Mouse (Mus musculus): ENCODE measurements around the gene Upf2. TPM values are rescaled to one million over a fixed set of nuclear protein-coding genes. Genes with fewer than 3 reads are reported as not detected.
"Not testable (repeated sequence)": the region's sequence is repeated elsewhere in the genome, so short reads cannot be mapped to it uniquely, and the experiment has no call there.

The Upf2 gene
- polyA plus RNA-seq, 1 experiment from 2014 or later: 4.5 TPM

DNA sequence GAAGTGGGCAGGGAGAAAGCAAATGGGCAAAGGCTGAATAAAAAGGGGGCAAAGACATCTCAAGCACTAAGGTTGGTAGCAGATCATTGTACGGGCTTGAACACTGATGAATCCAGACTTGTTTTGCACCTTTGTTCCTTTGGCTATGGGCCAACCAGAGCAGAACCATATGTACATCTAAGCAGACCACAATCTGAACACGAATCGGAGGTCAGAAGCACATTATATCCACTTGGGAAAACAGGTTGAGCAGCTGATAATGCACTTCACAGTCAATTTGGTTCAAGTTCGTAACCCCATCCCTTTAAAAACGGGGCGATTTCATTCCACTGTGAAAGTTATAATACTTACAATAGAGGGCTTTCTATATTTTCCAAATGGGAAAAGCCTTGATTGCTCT is 964 bp upstream of the Upf2 start:
- Histone ChIP-seq H3K9me3 (replicated peaks) (no peaks in the 10 kb centered on the region), H3K4me3 (replicated peaks) (peak overlapping the region; percentile 84), H3K4me1 (replicated peaks) (peaks cover 53% of the 10 kb centered on the region), H3K27me3 (no peaks in the 10 kb centered on the region), H3K36me3 (no peaks in the 10 kb centered on the region), H3K9ac (peak overlapping the region; percentile 94), H3K4me2 (peak overlapping the region; percentile 76), H3K27ac (peak overlapping the region; percentile 77)
- 6% methylated on average over 6 of the region's 6 CpGs for WGBS (ENCODE audit: insufficient replicate concordance)
- no peak for DNase-seq
- no peak for ATAC-seq (ENCODE audit: low read depth)

GRCm38 (mm10) chr2:5951621-5952211 is 447 bp downstream of the Upf2 start:
- peak overlapping the region; percentile 75 for H3K4me2 ChIP-seq
- H3K27ac ChIP-seq: peak overlapping the region; percentile 87
- no peaks in the 10 kb centered on the region for H3K36me3 ChIP-seq
- H3K9me3 ChIP-seq (replicated peaks): no peaks in the 10 kb centered on the region
- peak overlapping the region; percentile 94 for H3K9ac ChIP-seq
- ATAC-seq (ENCODE audit: low read depth) (peak; percentile 64), DNase-seq (no peak)
- no peaks in the 10 kb centered on the region for H3K27me3 ChIP-seq
- WGBS (ENCODE audit: insufficient replicate concordance): 0% methylated on average over 44 of the region's 46 CpGs
- peak overlapping the region; percentile 84 for H3K4me3 ChIP-seq (replicated peaks)
- peaks cover 43% of the 10 kb centered on the region for H3K4me1 ChIP-seq (replicated peaks)

- Histone ChIP-seq H3K27ac (no peak overlapping the region), H3K36me3 (peaks cover 47% of the 10 kb centered on the region), H3K9me3 (replicated peaks) (no peaks in the 10 kb centered on the region), H3K27me3 (no peaks in the 10 kb centered on the region), H3K4me2 (no peak overlapping the region), H3K4me1 (replicated peaks) (peaks cover 21% of the 10 kb centered on the region), H3K4me3 (replicated peaks) (no peak overlapping the region), H3K9ac (no peak overlapping the region)
- DNase-seq (no peak), ATAC-seq (ENCODE audit: low read depth) (no peak)
- WGBS (ENCODE audit: insufficient replicate concordance): 91% methylated on average over 9 of the region's 9 CpGs
Observed at GRCm38 (mm10) chr2:5957705-5958104, 6.4 kb downstream of the Upf2 start.

GRCm38 (mm10) chr2:5962265-5962664 is 11.0 kb downstream of the Upf2 start:
- peaks cover 5% of the 10 kb centered on the region; the same call in 1 of the 2 replicates for H3K4me1 ChIP-seq (replicated peaks)
- H3K27ac ChIP-seq: no peak overlapping the region
- H3K4me3 ChIP-seq (replicated peaks): no peak overlapping the region
- H3K36me3 ChIP-seq: peaks cover 63% of the 10 kb centered on the region
- DNase-seq: no peak
- 80% methylated on average over 2 of the region's 2 CpGs for WGBS (ENCODE audit: insufficient replicate concordance)
- no peak overlapping the region for H3K4me2 ChIP-seq
- ATAC-seq (ENCODE audit: low read depth): no peak
- H3K9ac ChIP-seq: no peak overlapping the region
- no peaks in the 10 kb centered on the region for H3K9me3 ChIP-seq (replicated peaks)
- H3K27me3 ChIP-seq: no peaks in the 10 kb centered on the region

DNA sequence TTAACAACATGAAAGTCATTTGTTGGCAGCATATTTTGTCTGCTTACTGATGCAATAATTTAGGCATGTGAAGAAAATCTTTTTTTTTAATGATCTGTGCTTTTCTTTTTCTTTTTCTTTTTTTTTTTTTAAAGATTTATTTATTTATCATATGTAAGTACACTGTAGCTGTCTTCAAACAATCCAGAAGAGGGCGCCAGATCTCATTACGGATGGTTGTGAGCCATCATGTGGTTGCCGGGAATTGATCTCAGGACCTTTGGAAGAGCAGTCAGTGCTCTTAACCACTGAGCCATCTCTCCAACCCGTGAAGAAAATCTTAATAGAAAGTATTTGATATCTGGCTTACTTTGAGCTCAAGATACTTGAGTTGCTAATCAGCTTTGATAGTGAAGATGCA is 12.5 kb downstream of the Upf2 start:
- H3K4me3 ChIP-seq (replicated peaks); DNase-seq; H3K9me3 ChIP-seq (replicated peaks); H3K4me2 ChIP-seq; H3K27me3 ChIP-seq; ATAC-seq (ENCODE audit: low read depth); H3K9ac ChIP-seq; H3K27ac ChIP-seq; H3K4me1 ChIP-seq (replicated peaks): not testable (repeated sequence)
- WGBS (ENCODE audit: insufficient replicate concordance): 72% methylated on average over 4 of the region's 4 CpGs
- H3K36me3 ChIP-seq: peaks cover 48% of the 10 kb centered on the region

GRCm38 (mm10) chr2:5965972-5966371 is 14.7 kb downstream of the Upf2 start:
- Histone ChIP-seq H3K4me3 (replicated peaks) (no peak overlapping the region), H3K4me2 (no peak overlapping the region), H3K4me1 (replicated peaks) (peaks cover 5% of the 10 kb centered on the region; the same call in 1 of the 2 replicates), H3K27me3 (no peaks in the 10 kb centered on the region), H3K27ac (no peak overlapping the region), H3K36me3 (peaks cover 31% of the 10 kb centered on the region), H3K9me3 (replicated peaks) (no peaks in the 10 kb centered on the region), H3K9ac (no peak overlapping the region)
- WGBS (ENCODE audit: insufficient replicate concordance): 80% methylated on average over 3 of the region's 3 CpGs
- DNase-seq: no peak
- ATAC-seq (ENCODE audit: low read depth): no peak

- not testable (repeated sequence) for H3K4me1 ChIP-seq (replicated peaks); H3K4me3 ChIP-seq (replicated peaks); ATAC-seq (ENCODE audit: low read depth); H3K27ac ChIP-seq; H3K9ac ChIP-seq; H3K9me3 ChIP-seq (replicated peaks); H3K4me2 ChIP-seq; H3K27me3 ChIP-seq; DNase-seq
- 88% methylated on average over 3 of the region's 3 CpGs for WGBS (ENCODE audit: insufficient replicate concordance)
- H3K36me3 ChIP-seq: peaks cover 23% of the 10 kb centered on the region
Observed at GRCm38 (mm10) chr2:5970629-5971028, 19.4 kb downstream of the Upf2 start.

DNA sequence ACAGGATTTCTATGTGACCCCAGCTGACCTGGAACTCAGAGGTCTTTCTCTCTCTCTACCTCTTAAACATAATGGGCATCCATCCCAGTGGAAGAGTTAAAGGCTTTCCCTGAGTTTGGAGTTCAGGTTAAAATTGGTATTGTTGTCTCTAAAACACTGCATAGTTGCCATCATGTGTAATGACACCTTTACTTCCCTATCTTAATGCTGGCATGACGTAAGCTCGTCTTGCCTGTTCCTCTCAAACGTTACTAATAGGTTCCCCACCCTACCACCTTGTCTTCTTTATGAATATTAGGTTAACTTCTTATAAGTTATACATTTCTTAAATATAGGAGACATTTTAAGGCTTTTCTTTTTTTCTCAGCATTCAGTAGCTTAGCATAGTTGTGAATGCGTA is 26.3 kb downstream of the Upf2 start:
- 81% methylated on average over 4 of the region's 4 CpGs for WGBS (ENCODE audit: insufficient replicate concordance)
- peaks cover 41% of the 10 kb centered on the region for H3K36me3 ChIP-seq
- H3K27ac ChIP-seq: no peak overlapping the region

DNA sequence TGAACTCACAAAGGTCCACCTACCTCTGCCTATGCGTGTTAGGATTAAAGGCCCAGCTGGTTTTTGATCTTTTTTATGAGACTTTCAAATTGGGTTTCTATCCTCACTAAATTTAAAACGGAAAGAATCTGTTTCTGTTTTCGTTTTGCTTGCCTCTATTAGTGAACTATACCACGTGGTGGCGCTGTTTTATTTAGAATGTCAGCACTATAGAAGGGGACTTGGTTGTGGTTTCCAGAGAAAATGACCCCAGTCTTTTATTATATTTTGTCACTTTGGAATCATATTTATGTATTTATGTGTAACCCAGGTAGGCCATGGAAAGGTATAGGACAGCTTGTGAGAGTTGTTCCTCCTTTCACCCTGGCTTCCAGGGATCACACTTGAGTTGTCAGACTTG is 44.3 kb downstream of the Upf2 start:
- DNase-seq (peak; percentile 10), ATAC-seq (ENCODE audit: low read depth) (no peak)
- no peak overlapping the region for H3K4me3 ChIP-seq (replicated peaks)
- H3K4me1 ChIP-seq (replicated peaks): no peaks in the 10 kb centered on the region
- no peaks in the 10 kb centered on the region for H3K9me3 ChIP-seq (replicated peaks)
- 23% methylated on average over 5 of the region's 5 CpGs for WGBS (ENCODE audit: insufficient replicate concordance)
- no peaks in the 10 kb centered on the region for H3K27me3 ChIP-seq
- H3K4me2 ChIP-seq: no peak overlapping the region
- no peak overlapping the region for H3K9ac ChIP-seq
- no peak overlapping the region for H3K27ac ChIP-seq
- H3K36me3 ChIP-seq: peaks cover 19% of the 10 kb centered on the region

More for the DNA sequence above, 26.3 kb downstream of the Upf2 start:
- no peak overlapping the region for H3K4me3 ChIP-seq (replicated peaks)
- H3K9ac ChIP-seq: no peak overlapping the region
- DNase-seq (no peak), ATAC-seq (ENCODE audit: low read depth) (no peak)
- no peaks in the 10 kb centered on the region for H3K9me3 ChIP-seq (replicated peaks)
- H3K4me2 ChIP-seq: no peak overlapping the region
- no peaks in the 10 kb centered on the region for H3K27me3 ChIP-seq
- no peaks in the 10 kb centered on the region for H3K4me1 ChIP-seq (replicated peaks)

DNA sequence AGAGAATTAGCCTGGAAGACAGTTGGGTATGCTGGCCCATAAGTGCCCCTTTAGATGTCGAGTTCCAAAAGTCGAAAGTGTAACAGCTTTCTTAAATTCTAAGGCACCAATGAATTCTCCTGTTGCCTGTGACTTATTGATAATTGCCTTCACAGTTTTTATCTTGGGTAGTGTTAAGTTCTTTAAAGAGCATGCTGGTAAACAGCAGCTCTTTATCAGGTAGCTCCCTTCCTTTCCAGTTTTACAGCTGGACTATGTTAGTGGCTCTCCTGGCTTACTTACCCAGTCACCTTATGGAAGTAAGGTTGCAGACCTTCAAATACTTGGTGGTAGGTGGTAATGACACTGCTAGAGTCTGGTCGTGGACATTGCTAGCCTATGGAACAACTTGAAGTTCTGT is 52.7 kb downstream of the Upf2 start:
- Histone ChIP-seq H3K4me1 (replicated peaks) (peaks cover 20% of the 10 kb centered on the region), H3K27me3 (no peaks in the 10 kb centered on the region), H3K9me3 (replicated peaks) (no peaks in the 10 kb centered on the region), H3K4me3 (replicated peaks) (no peak overlapping the region), H3K36me3 (peaks cover 14% of the 10 kb centered on the region), H3K4me2 (peak overlapping the region; percentile 37), H3K9ac (no peak overlapping the region; the same call in 1 of the 2 replicates), H3K27ac (peak overlapping the region; percentile 75)
- peak; percentile 91 for ATAC-seq (ENCODE audit: low read depth)
- 27% methylated on average over 3 of the region's 3 CpGs for WGBS (ENCODE audit: insufficient replicate concordance)
- DNase-seq: peak; percentile 8

DNA sequence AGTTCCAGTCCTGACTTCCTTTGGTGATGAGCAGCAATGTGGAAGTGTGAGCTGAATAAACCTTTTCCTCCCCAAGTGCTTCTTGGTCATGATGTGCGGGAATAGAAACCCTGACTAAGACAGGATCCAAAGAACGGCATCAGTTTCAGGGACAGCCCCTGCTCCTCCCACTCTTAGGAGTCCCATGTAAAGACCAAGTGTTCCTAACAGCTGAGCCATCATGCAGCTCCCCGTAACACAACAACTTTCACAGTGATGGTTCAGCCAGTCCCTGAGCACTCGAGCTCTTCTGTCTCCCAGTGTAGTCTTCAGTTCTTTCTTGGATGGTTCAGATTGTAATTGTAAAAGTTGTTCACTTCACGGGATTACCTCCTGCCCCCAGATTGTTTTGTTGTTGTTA is 63.3 kb downstream of the Upf2 start:
- no peaks in the 10 kb centered on the region for H3K9me3 ChIP-seq (replicated peaks)
- 87% methylated on average over 5 of the region's 5 CpGs for WGBS (ENCODE audit: insufficient replicate concordance)
- no peaks in the 10 kb centered on the region for H3K27me3 ChIP-seq
- H3K4me3 ChIP-seq (replicated peaks): no peak overlapping the region
- no peak for ATAC-seq (ENCODE audit: low read depth)
- no peak overlapping the region for H3K27ac ChIP-seq
- DNase-seq: no peak
- peaks cover 26% of the 10 kb centered on the region for H3K36me3 ChIP-seq
- no peak overlapping the region for H3K4me2 ChIP-seq
- no peak overlapping the region for H3K9ac ChIP-seq
- no peaks in the 10 kb centered on the region for H3K4me1 ChIP-seq (replicated peaks)

GRCm38 (mm10) chr2:6015182-6015581 is 63.9 kb downstream of the Upf2 start:
- ATAC-seq (ENCODE audit: low read depth); H3K4me2 ChIP-seq; H3K4me3 ChIP-seq (replicated peaks); H3K9ac ChIP-seq; H3K27me3 ChIP-seq; DNase-seq; H3K4me1 ChIP-seq (replicated peaks); H3K9me3 ChIP-seq (replicated peaks); H3K27ac ChIP-seq: not testable (repeated sequence)
- peaks cover 33% of the 10 kb centered on the region for H3K36me3 ChIP-seq
- WGBS (ENCODE audit: insufficient replicate concordance): 77% methylated on average over 6 of the region's 6 CpGs
